Mouse (Mus musculus) cerebellum, adult 18-20 months (tissue): Measurements from ENCODE around the gene Tbx21.

Experiments used
- DNase-seq, 2 experiments: peaks; one replicate each; pipeline ENCODE4 v3.0.0; 2021

Gene Tbx21

DNA sequence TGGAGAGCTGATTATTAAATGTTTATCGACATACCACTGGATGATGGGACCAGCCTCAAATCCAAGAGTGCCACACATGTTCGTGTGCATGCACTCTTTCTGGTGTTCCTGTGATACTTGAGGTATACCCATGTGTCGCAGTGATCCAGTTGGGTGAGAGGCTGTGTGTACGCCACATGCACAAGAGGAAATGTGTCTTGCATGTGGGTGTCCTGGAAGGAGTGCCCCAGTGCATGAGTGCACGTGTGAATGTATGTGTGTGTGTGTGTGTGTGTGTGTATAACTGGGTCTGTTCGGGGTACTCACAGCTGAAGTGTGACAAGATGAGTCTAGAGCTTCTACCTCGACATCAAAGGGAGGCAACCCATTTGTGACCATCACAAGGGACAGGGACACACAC, 15.2 kb upstream of the Tbx21 start:
- no peak for DNase-seq

DNA sequence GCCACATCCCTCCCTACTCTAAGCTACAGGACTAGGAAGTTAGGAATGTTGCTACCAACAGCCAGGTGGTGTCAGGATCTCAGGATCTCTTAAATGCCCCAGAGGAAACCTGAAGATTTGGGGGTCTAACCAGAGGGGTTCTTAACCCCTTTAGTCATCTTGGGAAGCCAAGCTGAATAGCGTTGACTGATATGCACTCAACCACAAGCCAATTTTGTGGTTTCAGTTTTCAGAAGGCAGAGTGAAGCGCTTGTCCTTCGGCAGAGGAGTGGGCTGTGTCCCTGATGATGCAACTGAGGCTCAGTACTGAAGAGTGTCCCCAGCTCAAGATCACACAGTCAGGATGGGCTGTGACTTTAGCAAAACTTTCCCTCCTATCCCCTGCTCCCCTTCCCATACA, 13.8 kb upstream of the Tbx21 start:
- DNase-seq, result no peak

DNA sequence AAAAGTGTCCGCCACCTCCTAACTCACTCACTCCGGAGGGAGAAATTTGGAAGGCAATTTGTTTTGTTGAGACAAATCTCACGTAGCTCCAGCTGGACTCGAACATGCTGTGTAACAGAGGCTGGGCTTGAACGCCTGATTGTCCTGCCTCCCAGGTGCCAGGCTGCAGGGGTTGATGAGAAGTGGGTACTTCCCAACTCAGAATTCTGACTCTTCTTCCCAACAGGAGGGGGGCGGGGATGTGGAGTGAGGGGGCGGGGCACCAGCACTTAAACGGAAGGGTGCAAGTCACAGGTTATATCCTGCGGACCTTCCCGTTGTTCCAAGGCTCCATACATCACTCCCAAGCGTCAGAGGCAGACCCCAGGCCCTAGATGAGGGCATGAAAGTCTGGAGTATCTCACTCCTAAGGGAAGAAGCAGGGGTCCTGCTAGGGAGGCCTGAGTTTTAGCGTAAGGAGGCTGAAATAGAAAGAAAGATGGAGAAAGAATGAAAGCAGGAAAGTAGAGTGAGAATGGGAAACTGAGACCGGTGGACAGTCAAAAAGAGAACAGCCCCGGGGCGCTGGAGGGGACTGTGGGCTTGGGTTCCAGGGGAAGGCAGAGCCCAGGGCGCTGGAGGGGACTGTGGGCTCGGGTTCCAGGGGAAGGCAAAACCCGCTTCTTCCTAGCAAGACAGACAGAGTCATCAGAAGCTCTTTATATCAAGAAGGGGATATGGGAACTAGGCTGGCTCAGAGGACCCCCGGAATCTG, 12.5 kb upstream of the Tbx21 start:
- no peak for DNase-seq

GRCm38 (mm10) chr11:97126645-97127468, 11.7 kb upstream of the Tbx21 start:
- no peak for DNase-seq

GRCm38 (mm10) chr11:97124266-97125036, 9.3 kb upstream of the Tbx21 start:
- no peak for DNase-seq

DNA sequence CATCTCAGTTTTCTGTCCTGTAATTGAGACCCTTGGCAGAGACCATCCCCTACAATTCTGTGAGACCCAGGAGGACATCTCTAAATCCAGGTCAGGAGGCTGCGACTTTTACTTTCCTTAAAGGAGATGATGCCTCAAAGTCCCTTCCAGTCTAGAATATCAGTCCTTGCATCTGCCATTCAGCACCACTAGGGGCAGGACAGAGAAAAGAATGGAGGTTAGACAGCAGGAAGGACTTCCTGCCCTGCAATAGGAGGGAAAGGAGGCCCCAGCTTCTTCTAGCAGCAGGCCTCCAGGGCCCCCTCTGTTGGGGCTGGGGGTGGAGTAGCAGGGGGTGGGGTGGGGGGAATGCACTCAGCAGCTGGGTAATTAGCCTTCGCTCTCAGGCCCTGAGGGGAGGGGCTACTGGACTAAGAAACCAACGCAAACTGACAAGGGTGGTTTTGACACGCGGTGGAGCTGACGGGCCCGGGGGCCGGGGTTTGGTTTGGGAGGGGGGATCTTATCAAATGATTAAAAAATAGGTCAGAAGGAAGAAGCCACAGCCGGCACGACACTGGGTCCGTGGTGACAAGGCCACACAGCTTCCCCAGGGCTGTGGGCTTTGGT, 8.3 kb upstream of the Tbx21 start:
- no peak for DNase-seq

DNA sequence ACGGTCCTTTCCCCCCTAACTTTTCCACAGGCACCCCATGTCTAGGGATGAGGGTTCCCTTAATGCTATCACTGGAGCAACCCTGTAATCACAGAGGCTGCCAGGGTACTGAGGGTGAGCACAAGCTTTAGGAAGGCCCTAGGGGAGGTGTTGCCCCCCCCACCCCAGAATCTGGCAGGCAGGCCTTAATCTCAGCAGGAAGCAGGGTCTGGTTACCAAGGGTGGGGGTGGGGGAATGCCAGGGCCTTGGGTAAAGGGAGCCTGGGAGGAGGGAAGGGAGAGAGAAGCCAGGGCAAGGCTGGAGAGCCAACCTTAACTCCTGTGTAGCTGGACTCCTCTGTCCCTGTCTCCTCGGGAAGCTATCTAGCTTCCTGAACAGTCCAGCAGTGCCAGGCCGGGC, 5.5 kb upstream of the Tbx21 start:
- DNase-seq, result no peak

GRCm38 (mm10) chr11:97120221-97120620, 5.1 kb upstream of the Tbx21 start:
- DNase-seq, result no peak

DNA sequence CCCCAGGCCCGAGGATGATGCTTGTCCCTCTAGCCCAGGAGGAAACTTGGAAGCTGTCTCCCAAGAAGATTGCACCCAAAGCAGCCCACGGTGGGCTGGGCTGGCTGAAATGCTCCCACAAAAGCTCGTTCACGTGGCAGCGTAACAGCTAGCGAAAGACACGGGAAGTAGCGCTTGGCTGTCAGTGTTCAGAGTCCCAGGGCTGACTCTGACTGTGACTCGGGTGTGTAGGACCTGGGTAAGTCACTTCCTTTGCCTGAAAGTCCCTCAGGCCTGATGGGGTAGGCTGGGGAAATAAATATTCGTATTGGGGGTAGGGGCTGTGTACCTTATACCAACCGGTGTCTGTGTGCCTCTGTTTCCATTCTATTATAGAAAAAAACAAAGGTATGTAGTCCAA, 666 bp upstream of the Tbx21 start:
- DNase-seq, result no peak

GRCm38 (mm10) chr11:97112519-97113125, 2.5 kb downstream of the Tbx21 start:
- no peak for DNase-seq

GRCm38 (mm10) chr11:97108976-97109375, 6.2 kb downstream of the Tbx21 start:
- no peak for DNase-seq

DNA sequence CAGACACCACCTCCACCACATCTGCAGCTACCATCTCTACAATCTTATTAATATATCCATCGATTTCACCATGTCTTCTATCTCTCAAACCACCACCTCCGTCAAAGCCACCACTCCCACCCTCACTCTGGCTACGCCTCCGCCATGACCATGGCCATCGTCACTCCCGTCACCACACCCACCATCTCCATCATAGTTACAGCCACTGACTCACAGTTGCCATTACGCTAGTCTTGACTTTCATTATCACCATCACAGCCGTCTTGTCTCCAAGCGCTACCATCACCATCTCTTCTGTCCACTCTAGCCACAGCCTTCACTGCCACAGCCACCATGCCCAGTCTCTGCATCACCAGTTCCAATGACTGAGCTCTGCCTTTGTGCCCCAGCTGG, 11.0 kb downstream of the Tbx21 start:
- no peak for DNase-seq

DNA sequence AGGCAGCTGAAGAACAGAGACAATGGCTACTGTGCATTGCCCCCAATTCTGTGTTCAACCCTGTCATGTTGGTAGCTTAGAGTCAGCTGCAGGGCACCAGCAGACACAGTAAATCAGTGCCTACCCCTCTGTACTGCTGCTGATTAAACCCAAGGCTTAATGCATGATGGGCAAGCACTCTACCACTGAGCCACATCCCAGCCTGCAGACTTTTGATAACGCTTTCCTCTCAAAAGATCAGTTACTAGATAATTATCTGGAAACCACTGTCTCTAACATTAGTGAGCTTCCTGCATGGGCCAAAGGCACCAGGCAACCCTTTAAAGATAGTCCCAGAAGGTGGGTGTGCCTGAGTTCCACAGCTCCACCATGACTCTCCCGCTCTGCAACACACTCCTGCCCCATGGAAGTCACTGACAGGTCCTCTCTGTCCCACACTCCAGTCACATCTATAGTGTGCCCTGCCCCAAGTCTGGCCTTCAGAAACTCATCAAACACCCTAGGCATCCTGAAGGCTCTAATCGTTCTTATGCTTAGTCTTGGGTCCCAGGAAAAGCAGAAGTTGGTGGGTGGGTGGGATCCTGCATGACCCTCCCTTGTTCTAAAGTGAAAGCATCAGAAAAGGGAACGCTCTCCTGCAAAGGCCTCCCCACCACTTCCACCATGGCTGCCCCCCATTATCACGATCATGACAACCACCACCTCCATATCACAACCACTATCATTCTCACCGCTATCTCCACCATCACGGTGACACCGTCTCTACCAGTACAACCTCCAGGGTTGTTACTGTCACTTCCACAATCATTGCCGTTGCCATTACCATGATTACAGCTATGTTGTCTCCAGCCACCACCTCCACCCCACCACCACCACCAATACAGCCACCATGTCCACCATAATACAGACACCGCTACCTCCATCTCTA, 11.7 kb downstream of the Tbx21 start:
- DNase-seq, result no peak

- peak; percentile 70 to 76 for DNase-seq
Measured at GRCm38 (mm10) chr11:97101722-97102121, 13.4 kb downstream of the Tbx21 start.

DNA sequence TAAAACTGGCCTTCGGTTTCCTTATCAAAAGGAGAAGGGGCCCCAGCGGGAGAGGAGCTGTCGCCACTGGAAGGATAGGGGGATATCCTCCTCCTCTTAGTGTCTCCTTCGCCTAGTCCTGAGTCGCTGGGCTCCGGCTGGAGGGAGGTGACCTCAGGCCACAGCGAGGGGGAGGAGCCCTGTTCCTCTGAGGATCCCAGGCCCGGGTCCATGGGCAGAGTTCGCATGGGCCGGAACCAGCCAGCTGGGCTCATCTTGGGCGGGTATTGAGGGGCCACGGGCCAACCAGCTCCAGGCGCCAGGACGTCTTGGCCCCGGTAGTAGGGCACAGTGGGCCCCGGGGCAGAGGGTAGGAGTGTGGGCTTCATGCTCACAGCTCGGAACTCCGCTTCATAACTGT, 16.3 kb downstream of the Tbx21 start:
- no peak for DNase-seq

GRCm38 (mm10) chr11:97094600-97094999, 20.5 kb downstream of the Tbx21 start:
- DNase-seq, result no peak

DNA sequence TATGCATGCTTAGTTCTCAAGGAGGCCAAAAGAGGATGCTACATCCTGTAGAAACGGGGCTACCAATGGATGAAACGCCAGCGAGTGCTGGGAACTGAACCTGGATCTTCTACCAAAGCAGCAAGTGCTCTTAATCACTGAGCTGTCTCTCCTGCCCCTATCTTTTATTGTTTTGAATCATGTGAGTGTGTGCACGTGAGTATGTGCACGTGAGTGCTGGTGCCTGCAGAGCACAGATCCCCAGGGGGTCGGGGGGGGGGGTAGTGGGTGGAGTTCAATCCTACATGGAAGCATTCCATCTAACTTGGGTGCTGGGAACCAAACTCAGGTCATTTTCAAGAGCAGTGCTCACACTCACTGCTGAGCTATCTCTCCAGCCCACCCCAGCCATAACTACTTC, 28.8 kb downstream of the Tbx21 start:
- no peak for DNase-seq

DNA sequence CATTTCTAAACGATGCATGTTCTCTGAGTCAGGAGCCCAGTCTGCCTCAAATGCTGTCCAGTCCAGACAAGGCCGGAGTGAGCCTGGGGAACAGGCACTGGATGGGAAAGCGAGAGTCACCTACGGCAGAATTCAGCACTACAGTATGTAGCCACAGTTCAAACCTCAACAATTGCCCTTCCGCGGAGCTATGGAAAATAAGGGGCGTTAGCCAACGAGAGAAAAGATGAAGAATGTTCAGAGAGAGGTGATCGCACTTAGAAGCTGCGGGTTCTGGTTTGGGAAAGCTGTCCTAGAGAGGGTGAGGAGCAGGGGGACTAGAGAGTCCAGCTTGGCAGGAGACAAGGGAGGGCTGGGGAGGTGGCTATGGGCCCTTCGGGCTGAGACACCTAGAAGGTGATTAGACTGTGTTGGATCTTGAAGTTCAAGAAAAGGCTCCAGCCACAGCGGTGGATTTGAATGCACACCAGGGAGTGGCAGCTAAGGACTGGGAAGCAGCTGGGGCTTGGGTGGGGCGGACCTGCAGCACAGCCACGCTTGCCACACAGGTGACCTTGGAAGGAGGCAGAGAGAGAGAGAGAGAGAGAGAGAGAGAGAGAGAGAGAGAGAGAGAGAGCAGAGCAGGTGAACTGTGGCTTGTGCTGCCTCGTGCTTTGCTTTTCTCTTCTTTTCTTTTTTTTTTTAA, 30.2 kb downstream of the Tbx21 start:
- no peak for DNase-seq

GRCm38 (mm10) chr11:97083401-97084140, 31.6 kb downstream of the Tbx21 start:
- no peak for DNase-seq

GRCm38 (mm10) chr11:97082977-97083376, 32.2 kb downstream of the Tbx21 start:
- DNase-seq, result peak; percentile 61 to 68
